Mouse (Mus musculus) layer of hippocampus, postnatal 14 days (tissue): ENCODE results near the gene Taf1b. TPM values are rescaled to one million over a fixed set of nuclear protein-coding genes. Genes with fewer than 3 reads are reported as not detected.
A peak's percentile ranks its signal among the peaks of the same experiment; 100 is the strongest.

Experiments
- DNase-seq, 2 experiments: peaks; one replicate each; pipeline ENCODE4 v3.0.0; 2021 to 2022; ENCODE audit warnings: low spot score in 2 of 2, mixed read lengths in 1 of 2
- total RNA-seq, 2 experiments: library from RNA; stranded (reverse); gene quantifications; 2 replicates each; pipeline ENCODE4 v1.2.3; 2021

The Taf1b gene
- total RNA-seq, 2 experiments from 2014 or later, result 28.3 to 31.7 TPM

- peak in 1 of 2 experiments; percentile 17 for DNase-seq
Observed at GRCm38 (mm10) chr12:24599366-24599895, 101.3 kb downstream of the Taf1b start.

- DNase-seq, result no peak
Observed at GRCm38 (mm10) chr12:24600074-24600473, 101.9 kb downstream of the Taf1b start.

GRCm38 (mm10) chr12:24600806-24601205 lies 102.6 kb downstream of the Taf1b start:
- peak; percentile 82 to 88 for DNase-seq

- peak; percentile 48 to 68 for DNase-seq
Observed at GRCm38 (mm10) chr12:24603266-24603665, 105.1 kb downstream of the Taf1b start.

GRCm38 (mm10) chr12:24606166-24606565 lies 108.0 kb downstream of the Taf1b start:
- DNase-seq, result no peak

Other genes starting within 250 kb of the Taf1b start
- gene Grhl1, start 73.9 kb downstream of the Taf1b start, total RNA-seq, result 10 to 100 TPM; 20.4 to 20.6 TPM
- gene Klf11, start 152.9 kb downstream of the Taf1b start, total RNA-seq, result 1 to 10 TPM; 4.7 to 6.3 TPM
- 10 to 100 TPM; 13.4 to 14.2 TPM for gene Cys1, start 183.5 kb downstream of the Taf1b start, total RNA-seq
- gene Rrm2, start 209.9 kb downstream of the Taf1b start, total RNA-seq, result 1 to 10 TPM; 6.3 to 7.6 TPM